Mouse (Mus musculus) heart, postnatal 0 days (tissue): ENCODE data around the gene Camta1.

Experiments
- CTCF ChIP-seq: IDR thresholded peaks from 2 replicates; pipeline ENCODE4 v1.5.1; 2016; ENCODE audit warnings: antibody characterized with exemption, control low read depth, low read depth
- EP300 ChIP-seq: IDR thresholded peaks from 2 replicates; pipeline ENCODE4 v1.6.1; 2016; ENCODE audit warnings: antibody characterized with exemption, low read depth

DNA sequence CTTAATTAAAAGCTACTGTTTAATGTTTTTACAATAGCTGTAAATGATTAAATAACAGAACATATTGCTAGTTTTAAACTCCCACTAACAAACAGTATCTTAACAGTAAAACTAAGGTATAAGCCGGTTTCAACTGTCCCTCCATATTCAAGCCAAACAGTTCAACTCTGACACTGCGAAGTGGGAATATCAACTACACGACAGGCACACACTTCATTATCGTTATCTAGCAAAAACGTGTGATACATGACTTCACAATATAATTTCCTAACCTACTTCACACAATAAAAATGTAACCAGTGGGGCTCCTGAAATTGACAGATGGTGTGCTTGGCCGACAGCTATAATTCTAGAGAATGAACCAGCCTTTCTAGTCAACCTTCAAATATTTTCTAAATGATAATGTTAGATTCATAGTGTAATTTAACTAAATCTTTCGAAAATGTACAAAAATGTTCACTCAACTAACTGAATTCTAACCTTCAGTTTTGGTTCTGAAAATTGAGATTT lies 27.7 kb downstream of the Camta1 start:
- TF ChIP-seq CTCF (no peak), EP300 (no peak)
